Comparison of ENCODE assay signal across 14 mouse cellular contexts in the genomic region with DNA sequence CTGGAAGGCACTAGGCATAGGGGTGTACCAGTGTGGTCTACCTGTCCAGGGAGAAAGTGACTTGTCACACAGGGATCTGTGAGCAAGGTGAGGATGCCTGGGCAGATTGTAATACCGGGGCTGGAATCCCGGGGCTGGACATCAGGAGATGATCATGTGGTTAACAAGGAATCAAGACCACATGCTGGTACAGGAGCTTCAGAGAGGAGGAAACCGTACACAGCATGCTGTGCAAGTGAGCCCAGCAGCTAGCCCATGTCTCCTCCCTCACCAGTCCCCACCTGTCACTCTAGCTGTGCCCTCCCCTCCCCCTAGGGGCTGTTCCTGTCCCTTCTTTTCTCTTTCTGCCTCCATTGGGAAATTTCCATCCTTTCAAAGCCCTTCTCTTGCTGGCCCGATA.
"Had no signal": no experiment of that assay in that cellular context is flagged by ENCODE, and none has a peak within 500 bp of the region (broad histone marks: within the 10 kb centered on the region; RNA-seq: fewer than 3 reads in every experiment).

No protein-coding gene starts in this region.

- DNase-seq: kidney, postnatal 25 days; layer of hippocampus, adult 9-11 months; liver; liver, embryonic 13.5 days; lung, adult 2 months; lung, postnatal 14 days; lung, postnatal 4 days; midbrain, embryonic 14.5 days; thymus, adult 18-20 months; thymus, postnatal 36 days had no signal

- H3K27me3 ChIP-seq: limb, embryonic 13.5 days; liver, embryonic 13.5 days had no signal

- H3K36me3 ChIP-seq: limb, embryonic 13.5 days; liver, embryonic 13.5 days had no signal

- H3K4me3 ChIP-seq: layer of hippocampus, adult 2 months; left cerebral cortex, adult 2 months; limb, embryonic 13.5 days; liver, embryonic 13.5 days had no signal

- H3K9me3 ChIP-seq: limb, embryonic 13.5 days; liver, embryonic 13.5 days had no signal

- H3K4me1 ChIP-seq: limb, embryonic 13.5 days; liver, embryonic 13.5 days had no signal

- H3K27ac ChIP-seq: kidney, postnatal 0 days; layer of hippocampus, adult 2 months; left cerebral cortex, adult 2 months; limb, embryonic 13.5 days; liver, embryonic 13.5 days had no signal
